Mouse (Mus musculus) adrenal gland, postnatal 36 days (tissue): ENCODE data around the gene Defb23. TPM values are rescaled to one million over a fixed set of nuclear protein-coding genes. Genes with fewer than 3 reads are reported as not detected.

Experiments used
- DNase-seq, 2 experiments: peaks; one replicate each; pipeline ENCODE4 v3.0.0; 2021; ENCODE audit warnings: mixed read lengths in 1 of 2
- long read RNA-seq, 2 experiments: library from polyadenylated mRNA; stranded (forward); transcript quantifications; one replicate each; pipeline ENCODE4 v2.0.0; 2021; ENCODE audit warnings: borderline sequencing depth in 2 of 2
- total RNA-seq, 2 experiments: library from RNA; stranded (reverse); gene quantifications; 2 replicates each; pipeline ENCODE4 v1.2.3; 2021

Gene Defb23
- not detected for total RNA-seq
- long read RNA-seq, experiment 1, result 0 reads
- long read RNA-seq, experiment 2, result 0 reads

GRCm38 (mm10) chr2:152464570-152465150 lies at the start of gene Defb23:
Gene Defb23, minus strand, starts transcription at chr2:152464620.
- no peak for DNase-seq

DNA sequence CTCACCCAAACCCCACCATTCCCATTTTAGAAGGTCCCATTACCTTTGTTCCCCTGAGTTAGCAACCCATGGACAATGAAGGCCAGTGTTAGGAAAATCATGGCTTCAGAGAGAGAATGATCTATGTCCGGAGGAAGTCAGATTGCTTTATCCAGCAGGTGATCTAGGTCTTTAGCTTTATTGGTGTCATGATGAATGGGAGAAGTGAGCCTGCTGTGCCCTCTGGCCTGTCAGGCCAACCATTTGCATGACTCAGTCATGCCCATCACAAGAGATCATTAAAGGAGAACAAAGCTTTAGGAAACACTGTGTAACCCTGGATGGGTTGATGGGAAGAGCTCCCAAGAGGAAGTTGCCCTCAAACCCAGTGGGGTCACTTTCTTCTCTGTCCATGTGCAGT lies 47.2 kb upstream of the Defb23 start, which contains the start of gene Defb26:
TSS of gene Defb26 (minus strand) at position 101 of the 400 bp plus-strand sequence.
- no peak for DNase-seq

- DNase-seq, result no peak
Observed at GRCm38 (mm10) chr2:152503950-152504349, 39.5 kb upstream of the Defb23 start.

GRCm38 (mm10) chr2:152500863-152501229 lies 36.4 kb upstream of the Defb23 start:
- no peak for DNase-seq

DNA sequence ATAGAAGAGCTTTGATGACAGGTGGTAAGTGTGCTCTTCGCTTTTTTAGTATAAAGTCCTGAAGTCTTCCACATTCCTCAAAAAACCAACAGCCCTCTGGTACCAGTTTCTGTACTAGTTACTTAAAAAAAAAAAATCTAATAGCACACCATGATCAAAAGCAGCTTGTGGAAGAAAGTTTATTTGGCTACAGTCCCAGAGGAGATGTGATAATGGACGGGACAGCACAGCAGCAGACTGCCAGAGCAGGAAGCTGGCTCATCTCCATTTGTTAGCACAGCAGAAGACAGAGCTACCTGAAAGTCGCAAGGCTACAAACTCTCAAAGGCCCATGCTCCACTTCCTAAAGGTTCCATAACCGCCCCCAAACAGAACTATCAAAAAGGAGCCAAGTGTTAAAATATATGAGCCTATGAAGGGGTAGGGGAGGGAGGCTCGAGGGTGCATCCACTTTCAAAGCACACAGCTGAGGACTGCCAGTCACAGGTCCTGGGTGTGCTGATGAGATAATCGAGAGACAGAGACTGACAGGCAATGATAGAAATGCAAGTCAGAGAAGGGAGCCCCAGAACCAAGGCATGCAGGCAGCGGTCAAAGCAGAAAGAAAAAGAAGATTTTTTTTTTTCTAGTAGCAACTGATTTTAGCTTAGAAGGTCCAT lies 35.9 kb upstream of the Defb23 start:
- no peak for DNase-seq

- no peak for DNase-seq
Observed at GRCm38 (mm10) chr2:152498020-152498419, 33.6 kb upstream of the Defb23 start.

DNA sequence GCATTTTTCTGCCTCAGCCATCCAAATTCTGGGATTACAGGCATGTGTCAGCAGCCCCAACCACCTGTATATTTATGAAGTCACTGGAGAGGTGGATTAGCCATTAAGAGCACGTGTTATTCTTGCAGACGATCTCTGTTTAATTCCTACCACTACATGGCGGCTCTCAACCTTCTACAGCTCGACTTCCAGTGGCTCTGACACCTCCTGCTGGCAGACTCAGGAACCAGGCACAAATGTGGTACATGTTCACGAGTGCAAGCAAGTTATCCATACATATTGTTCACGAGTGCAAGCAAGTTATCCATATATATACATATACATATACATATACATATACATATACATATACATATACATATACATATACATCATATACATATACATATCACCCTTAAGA lies 28.7 kb upstream of the Defb23 start:
- DNase-seq, result no peak

DNA sequence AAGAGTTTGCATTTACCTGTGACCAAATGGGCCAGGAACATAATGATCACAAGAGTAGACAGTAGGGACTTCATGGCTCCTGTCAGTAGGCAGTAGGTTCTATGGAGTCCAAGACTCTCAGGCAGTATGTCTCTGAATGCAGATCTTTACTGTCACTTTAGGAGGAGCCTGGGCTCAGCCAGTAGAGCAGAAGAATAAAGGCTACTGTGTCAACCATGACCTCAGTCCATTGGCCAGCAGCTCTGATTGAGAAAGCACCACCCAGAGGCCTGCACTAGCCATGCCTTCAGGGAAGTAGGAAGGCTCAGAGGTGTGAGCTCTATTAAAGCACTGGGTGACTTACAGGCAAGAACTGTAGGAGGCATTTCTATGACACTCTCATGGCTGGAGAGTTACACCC lies 25.6 kb upstream of the Defb23 start, which contains the start of gene Defb22:
TSS of gene Defb22 (minus strand) at position 101 of the 400 bp plus-strand sequence.
- DNase-seq, result no peak

DNA sequence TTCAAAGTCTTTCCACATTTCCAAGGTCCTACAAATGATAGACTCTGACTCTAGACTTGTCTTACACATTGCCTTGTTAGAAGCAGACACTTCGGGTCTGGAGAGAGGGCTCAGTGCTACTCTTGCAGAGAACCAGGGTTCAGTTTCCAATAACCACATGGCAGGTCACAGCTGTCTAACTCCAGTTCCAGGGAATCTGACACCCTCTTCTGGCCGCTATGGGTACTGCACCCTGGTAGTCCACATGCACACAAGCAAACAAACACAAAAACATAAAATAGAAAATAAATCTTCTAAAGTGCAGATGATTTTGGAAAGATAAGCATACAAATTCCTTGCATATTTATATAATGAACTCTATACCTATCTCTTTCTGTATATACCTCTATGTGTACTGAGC lies 22.6 kb upstream of the Defb23 start:
- DNase-seq, result no peak

DNA sequence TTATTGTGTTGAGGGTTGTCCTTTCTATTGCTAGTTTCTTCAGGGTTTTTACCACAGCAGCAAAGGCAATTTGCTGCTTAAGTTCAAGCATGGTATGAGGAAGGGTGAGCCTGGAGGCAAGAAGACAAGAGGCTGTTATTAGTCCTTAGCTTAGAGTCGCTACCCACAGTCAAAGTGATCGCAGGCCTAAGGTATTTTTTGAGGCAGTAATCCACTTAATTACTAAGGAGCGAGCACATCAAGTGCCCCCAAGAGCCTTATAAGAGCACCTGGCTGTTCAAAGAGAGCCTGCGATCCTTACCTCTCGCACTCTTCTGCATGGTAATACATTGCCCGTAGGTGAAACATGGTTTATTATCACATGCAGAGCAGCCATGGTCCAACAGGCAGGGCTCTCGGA lies 17.3 kb upstream of the Defb23 start:
- DNase-seq, result no peak

- DNase-seq, result no peak
Observed at GRCm38 (mm10) chr2:152480881-152481280, 16.5 kb upstream of the Defb23 start.

- no peak for DNase-seq
Observed at GRCm38 (mm10) chr2:152476763-152477162, 12.3 kb upstream of the Defb23 start, which contains the start of gene Defb20. Gene Defb20, plus strand, starts transcription at chr2:152477063.

- no peak for DNase-seq
Observed at GRCm38 (mm10) chr2:152472434-152472833, 8.0 kb upstream of the Defb23 start.

- peak; percentile 40 to 61 for DNase-seq
Observed at GRCm38 (mm10) chr2:152470973-152471372, 6.6 kb upstream of the Defb23 start.

GRCm38 (mm10) chr2:152459241-152459640 lies 5.2 kb downstream of the Defb23 start:
- DNase-seq, result no peak

DNA sequence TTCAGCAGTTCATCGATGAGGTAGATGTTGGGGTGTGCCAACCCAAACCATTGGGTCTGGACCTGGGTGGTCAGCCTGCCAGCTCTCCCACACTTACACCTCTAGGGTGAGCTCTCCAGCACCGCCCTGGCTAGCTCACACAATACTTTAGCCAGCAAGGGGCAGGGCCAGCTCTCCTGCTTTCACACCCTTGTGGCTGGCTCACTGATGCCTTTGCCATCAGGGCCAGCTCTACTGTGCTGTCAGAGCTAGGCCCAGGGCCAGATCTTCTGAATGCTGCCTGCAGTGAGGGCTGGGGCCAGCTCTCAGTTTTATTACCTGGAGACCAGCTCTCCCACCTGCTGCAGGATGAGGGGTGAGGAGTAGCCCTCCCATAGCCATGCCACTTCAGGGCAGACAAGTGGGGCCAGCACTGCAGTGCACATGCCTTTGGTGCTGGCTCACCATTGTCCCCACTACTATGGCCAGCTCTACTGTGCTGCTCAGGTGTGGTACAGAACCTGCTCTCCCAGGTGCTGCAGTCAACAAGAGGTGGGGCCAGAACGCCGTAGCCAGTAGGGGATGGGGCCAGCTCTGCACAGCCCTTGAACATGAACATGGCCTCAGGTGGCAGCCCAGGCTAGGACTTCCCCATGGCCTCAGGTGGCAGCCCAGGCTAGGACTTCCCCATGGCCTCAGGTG lies 12.2 kb downstream of the Defb23 start:
- DNase-seq, result no peak

DNA sequence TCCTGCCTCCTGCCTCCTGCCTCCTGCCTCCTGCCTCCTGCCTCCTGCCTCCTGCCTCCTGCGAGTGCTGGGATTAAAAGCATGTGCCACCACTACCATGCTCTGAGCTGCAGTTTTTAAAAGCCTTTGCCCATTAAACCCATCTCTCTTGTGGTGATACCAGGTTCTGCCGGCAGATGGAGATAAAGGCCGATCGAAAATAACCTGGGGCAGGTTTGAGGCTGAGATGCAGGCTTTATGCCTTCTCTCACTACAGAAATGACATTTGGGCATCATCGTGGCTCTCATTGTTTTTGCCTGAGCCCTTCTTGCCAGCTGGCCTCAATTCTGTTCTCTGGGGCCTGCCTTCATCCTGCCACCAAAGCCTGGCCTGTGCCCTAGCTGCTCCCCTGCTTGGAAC lies 14.2 kb downstream of the Defb23 start:
- peak; percentile 62 to 66 for DNase-seq

DNA sequence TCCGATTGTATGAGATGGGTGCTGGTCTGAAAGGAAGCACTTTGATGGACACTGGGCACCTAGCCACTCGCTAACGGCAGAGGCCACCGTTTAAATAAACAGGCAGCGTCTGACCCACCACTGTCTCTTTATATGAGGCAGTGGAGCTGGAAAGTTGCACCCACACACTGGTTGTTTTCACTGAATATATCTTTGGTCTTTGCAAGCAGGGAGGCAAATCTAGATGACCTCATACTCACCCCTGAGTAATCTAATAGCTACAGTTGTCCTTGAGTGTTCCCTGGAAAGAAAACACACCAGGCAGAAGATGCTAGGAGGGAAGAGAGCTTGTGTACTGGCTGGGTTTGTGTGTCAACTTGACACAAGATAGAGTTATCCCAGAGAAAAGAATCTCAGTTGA lies 17.0 kb downstream of the Defb23 start:
- no peak for DNase-seq

GRCm38 (mm10) chr2:152446642-152447041 lies 17.8 kb downstream of the Defb23 start:
- DNase-seq, result no peak

DNA sequence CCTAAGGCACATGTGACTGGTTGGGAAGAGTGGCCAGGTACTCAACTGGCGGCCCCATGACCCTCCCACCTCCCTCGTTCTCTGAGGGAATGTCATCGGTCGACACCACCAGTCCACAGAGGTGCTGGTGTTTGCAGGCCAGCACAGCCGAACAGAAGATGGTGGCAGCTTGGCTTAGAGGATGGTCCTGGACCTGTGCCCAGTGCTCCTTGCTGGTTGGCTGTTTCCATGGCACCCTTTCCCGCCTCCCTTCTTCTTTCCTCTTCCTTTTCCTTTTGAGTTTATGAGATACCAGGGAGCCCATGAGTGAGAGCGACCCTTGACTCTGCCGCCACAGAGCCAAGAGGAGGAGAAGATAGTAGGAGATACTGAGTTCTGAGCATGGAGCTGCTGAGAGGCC lies 21.1 kb downstream of the Defb23 start:
- no peak for DNase-seq

GRCm38 (mm10) chr2:152442322-152442721 lies 22.1 kb downstream of the Defb23 start:
- DNase-seq, result no peak

- DNase-seq, result no peak
Observed at GRCm38 (mm10) chr2:152439833-152440232, 24.6 kb downstream of the Defb23 start.

GRCm38 (mm10) chr2:152438963-152439362 lies 25.5 kb downstream of the Defb23 start:
- DNase-seq, result no peak
